Mouse (Mus musculus) limb, embryonic 11.5 days (tissue): ENCODE data around the gene Gm11634. TPM values are rescaled to one million over a fixed set of nuclear protein-coding genes. Genes with fewer than 3 reads are reported as not detected.
"Not testable (repeated sequence)": the region's sequence is repeated elsewhere in the genome, so short reads cannot be mapped to it uniquely, and the experiment has no call there.

ENCODE experiments used
- ATAC-seq: fragments of 200-750 bp; cut with Nextera tagmentation; 2 replicates; pipeline ENCODE4 v1.8.0; 2017; ENCODE audit warnings: low read depth; ENCODE audit not compliant: insufficient number of reproducible peaks, low FRiP score, low TSS enrichment
- DNase-seq: peaks from one replicate; pipeline ENCODE4 v3.0.0-alpha.2; 2015; ENCODE audit warnings: low spot score
- H3K27ac ChIP-seq: fragments of 300-500 bp; sonication (generic); replicated peaks from 2 replicates; pipeline ENCODE4 v1.5.1; 2014; ENCODE audit warnings: low read depth, mild to moderate bottlenecking, low read length
- H3K27me3 ChIP-seq: fragments of 300-500 bp; sonication (generic); 2 replicates; pipeline ENCODE4 v1.6.1; 2014; ENCODE audit warnings: mild to moderate bottlenecking, low read length, mixed read lengths; ENCODE audit not compliant: control insufficient read depth, insufficient read depth
- H3K36me3 ChIP-seq: fragments of 300-500 bp; sonication (generic); 2 replicates; pipeline ENCODE4 v1.6.1; 2014; ENCODE audit warnings: mild to moderate bottlenecking, low read length, moderate library complexity, mixed read lengths; ENCODE audit not compliant: control insufficient read depth, insufficient read depth
- H3K4me1 ChIP-seq: fragments of 300-500 bp; sonication (generic); 2 replicates; pipeline ENCODE4 v1.6.1; 2014; ENCODE audit warnings: low read length, mixed read lengths; ENCODE audit not compliant: control insufficient read depth, insufficient read depth
- H3K4me2 ChIP-seq: fragments of 300-500 bp; sonication (generic); 2 replicates; pipeline ENCODE4 v1.6.1; 2014; ENCODE audit warnings: low read depth, mild to moderate bottlenecking, moderate library complexity; ENCODE audit not compliant: severe bottlenecking
- H3K4me3 ChIP-seq: fragments of 300-500 bp; sonication (generic); 2 replicates; pipeline ENCODE4 v1.5.1; 2014; ENCODE audit warnings: low read depth, low read length
- H3K9ac ChIP-seq: fragments of 300-500 bp; sonication (generic); 2 replicates; pipeline ENCODE4 v1.6.1; 2014; ENCODE audit warnings: mild to moderate bottlenecking, low read length
- H3K9me3 ChIP-seq: fragments of 300-500 bp; sonication (generic); 2 replicates; pipeline ENCODE4 v1.6.1; 2016; ENCODE audit warnings: low read length; ENCODE audit not compliant: control insufficient read depth
- WGBS: fragments of 180-500 bp; shearing (Covaris S2); extraction: QIAGEN DNeasy Blood & Tissue Kit; methylation state at CpG from one replicate; pipeline ENCODE4 v1.1.7; 2014; 5-methylcytosine and 5-hydroxymethylcytosine counted together
- polyA plus RNA-seq: library from polyadenylated mRNA; unstranded; fragments of >200 nt; fragmentation: Nextera tagmentation; extraction: Ambion mirVana; gene quantifications from 2 replicates; pipeline ENCODE4 v1.2.1, GENCODE M21; 2014

The Gm11634 gene
- polyA plus RNA-seq, 1 experiment from 2014 or later: not detected

DNA sequence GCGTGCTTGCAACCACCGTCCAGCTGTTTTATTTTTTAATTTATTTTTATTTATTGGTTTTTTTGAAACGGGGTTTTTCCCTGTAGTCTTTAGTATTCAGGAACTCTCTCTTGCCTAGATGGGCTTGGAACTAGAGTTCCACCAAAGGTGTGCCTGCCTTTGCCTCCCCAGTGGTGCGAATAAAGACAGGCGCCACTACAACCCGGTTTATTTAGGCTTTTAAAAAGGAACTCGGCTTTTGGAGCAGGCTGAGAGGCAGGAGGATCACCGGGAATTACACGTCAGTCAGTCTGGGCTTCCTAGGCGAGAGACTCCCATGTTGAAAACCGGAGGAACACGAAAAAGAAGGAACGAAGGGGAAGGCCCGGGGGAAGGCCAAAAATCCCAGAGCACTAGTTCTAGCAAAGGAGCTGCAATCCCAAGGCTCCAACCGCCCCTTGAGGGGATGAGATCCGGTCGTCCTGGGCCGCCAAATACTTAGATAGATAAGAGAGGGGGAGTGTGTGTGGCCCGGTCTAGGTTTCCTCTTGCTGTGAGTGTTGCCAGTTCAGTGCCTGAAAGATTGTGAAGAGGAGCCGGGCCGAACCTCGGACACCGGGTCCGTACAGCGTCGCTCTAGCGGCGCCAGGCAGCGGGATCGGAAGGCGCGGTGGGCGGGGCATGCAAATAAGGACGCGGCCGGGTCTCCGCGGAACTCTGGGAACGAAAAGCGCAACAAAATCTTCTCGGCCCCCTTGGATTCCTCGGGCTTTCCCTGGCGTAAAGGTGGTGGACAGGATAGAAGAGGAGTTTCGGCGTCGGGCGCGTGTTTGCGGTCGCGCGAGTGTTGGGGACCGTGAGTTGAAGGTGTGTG is 42.0 kb upstream of the Gm11634 start:
- peak; percentile 56; the same call in 1 of the 2 replicates for ATAC-seq
- H3K4me1 ChIP-seq, H3K36me3 ChIP-seq, H3K9me3 ChIP-seq, H3K27me3 ChIP-seq: not testable (repeated sequence)
- H3K9ac ChIP-seq: peak overlapping the region; percentile 50
- WGBS: 5% methylated on average over 50 of the region's 53 CpGs
- H3K27ac ChIP-seq: peak overlapping the region; percentile 73; the same call in 1 of the 2 replicates
- peak; percentile 83 for DNase-seq
- peak overlapping the region; percentile 27 for H3K4me3 ChIP-seq
- H3K4me2 ChIP-seq: peak overlapping the region; percentile 40

DNA sequence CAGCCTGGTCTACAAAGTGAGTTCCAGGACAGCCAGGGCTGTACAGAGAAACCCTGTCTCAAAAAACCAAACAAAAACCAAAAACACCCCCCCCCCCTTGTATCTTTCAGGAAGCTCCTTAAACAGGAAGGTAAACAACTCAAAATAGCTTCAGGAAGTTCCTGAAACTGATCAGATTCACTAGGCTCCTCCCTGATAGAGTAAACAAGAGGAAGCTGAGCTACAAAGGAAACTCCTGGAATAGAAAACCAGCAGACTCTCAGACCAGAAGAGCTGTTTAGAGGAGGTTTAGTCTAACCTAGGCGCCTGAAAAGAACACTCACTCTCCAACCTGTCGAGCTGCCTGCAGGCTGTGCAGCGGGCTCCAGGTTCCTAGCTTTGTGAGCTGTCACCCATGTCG is 40.7 kb upstream of the Gm11634 start:
- no peaks in the 10 kb centered on the region for H3K4me1 ChIP-seq
- 93% methylated on average over 4 of the region's 4 CpGs for WGBS
- H3K9me3 ChIP-seq: no peaks in the 10 kb centered on the region
- DNase-seq: no peak
- H3K4me2 ChIP-seq: no peak overlapping the region
- no peak overlapping the region for H3K4me3 ChIP-seq
- no peak overlapping the region for H3K9ac ChIP-seq
- no peaks in the 10 kb centered on the region for H3K36me3 ChIP-seq
- H3K27ac ChIP-seq: no peak overlapping the region
- ATAC-seq: no peak
- no peaks in the 10 kb centered on the region for H3K27me3 ChIP-seq

- no peak overlapping the region for H3K4me2 ChIP-seq
- 77% methylated on average over 10 of the region's 10 CpGs for WGBS
- H3K36me3 ChIP-seq: no peaks in the 10 kb centered on the region
- no peak overlapping the region for H3K9ac ChIP-seq
- DNase-seq (no peak), ATAC-seq (no peak)
- no peak overlapping the region for H3K27ac ChIP-seq
- no peaks in the 10 kb centered on the region for H3K9me3 ChIP-seq
- H3K27me3 ChIP-seq: no peaks in the 10 kb centered on the region
- H3K4me1 ChIP-seq: no peaks in the 10 kb centered on the region
- no peak overlapping the region for H3K4me3 ChIP-seq
Measured at GRCm38 (mm10) chr11:101635660-101636059, 36.6 kb upstream of the Gm11634 start.

DNA sequence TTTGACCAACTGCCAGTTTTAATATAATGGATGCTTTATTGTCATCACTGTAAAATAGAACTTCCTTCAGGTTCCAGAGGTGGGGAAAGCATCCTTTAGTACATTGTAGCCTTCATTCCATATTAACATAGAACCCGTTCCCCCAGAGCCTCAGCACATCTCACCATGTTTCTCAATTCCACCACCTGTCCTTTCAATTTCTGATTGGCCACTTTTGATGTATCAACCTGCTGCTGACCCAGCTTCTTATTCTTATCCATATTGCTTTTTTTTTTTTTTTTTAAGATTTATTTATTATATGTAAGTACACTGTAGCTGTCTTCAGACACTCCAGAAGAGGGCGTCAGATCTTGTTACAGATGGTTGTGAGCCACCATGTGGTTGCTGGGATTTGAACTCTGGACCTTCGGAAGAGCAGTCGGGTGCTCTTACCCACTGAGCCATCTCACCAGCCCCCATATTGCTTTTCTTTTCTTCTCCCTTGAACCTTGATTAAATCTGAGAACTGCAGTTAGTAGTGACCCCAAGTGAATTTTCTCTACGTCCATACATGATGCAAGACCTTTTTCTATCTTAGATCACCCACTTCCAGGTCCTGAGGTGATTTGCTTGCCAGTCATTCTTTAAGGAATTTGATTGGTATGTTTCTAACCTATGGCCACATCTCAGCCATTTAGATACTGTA is 29.8 kb upstream of the Gm11634 start:
- ATAC-seq, H3K9me3 ChIP-seq, H3K9ac ChIP-seq, DNase-seq, H3K27me3 ChIP-seq, H3K36me3 ChIP-seq, H3K27ac ChIP-seq, H3K4me1 ChIP-seq: not testable (repeated sequence)
- Histone ChIP-seq H3K4me3 (peak overlapping the region; percentile 39; the same call in 1 of the 2 replicates), H3K4me2 (peak overlapping the region; percentile 67; the same call in 1 of the 2 replicates)
- WGBS: 64% methylated on average over 4 of the region's 5 CpGs

DNA sequence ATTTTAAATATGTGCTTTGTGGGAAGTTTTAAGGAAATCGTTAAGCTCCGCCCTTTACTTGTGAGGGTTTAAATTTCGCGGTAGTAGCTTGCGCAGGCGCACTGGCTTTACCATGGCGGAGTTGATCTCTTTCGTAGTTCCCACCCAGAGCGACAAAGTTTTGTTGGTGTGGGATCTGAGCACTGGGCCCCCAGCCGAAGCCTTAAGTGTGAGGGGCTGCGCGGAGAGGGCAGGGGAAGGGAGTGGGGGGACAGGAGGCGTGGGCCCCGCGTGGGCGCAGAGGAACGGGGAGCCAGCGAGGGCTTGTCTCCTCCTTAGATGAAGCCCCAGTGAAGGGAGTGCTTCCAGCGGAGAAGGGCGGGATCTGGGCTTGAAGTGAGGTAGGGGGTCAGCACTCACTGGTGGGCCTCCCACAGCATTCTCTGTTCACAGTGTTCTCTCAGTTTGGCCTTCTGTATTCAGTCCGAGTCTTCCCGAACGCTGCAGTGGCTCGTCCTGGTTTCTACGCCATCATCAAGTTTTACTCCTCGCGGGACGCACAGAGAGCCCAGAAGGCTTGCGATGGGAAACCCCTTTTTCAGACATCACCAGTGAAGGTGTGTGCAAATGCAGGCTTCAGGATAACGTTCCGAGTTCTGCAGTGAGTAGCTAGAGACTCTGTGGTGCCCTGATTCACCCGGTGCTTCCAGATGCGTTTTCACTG is 29.0 kb upstream of the Gm11634 start:
- ATAC-seq (peak; percentile 60), DNase-seq (peak; percentile 94)
- Histone ChIP-seq H3K4me3 (peak overlapping the region; percentile 39), H3K36me3 (no peaks in the 10 kb centered on the region), H3K27ac (peak overlapping the region; percentile 98), H3K4me2 (peak overlapping the region; percentile 67), H3K27me3 (no peaks in the 10 kb centered on the region), H3K4me1 (no peaks in the 10 kb centered on the region), H3K9me3 (no peaks in the 10 kb centered on the region), H3K9ac (peak overlapping the region; percentile 69)
- under 1% methylated on average over 33 of the region's 33 CpGs for WGBS

DNA sequence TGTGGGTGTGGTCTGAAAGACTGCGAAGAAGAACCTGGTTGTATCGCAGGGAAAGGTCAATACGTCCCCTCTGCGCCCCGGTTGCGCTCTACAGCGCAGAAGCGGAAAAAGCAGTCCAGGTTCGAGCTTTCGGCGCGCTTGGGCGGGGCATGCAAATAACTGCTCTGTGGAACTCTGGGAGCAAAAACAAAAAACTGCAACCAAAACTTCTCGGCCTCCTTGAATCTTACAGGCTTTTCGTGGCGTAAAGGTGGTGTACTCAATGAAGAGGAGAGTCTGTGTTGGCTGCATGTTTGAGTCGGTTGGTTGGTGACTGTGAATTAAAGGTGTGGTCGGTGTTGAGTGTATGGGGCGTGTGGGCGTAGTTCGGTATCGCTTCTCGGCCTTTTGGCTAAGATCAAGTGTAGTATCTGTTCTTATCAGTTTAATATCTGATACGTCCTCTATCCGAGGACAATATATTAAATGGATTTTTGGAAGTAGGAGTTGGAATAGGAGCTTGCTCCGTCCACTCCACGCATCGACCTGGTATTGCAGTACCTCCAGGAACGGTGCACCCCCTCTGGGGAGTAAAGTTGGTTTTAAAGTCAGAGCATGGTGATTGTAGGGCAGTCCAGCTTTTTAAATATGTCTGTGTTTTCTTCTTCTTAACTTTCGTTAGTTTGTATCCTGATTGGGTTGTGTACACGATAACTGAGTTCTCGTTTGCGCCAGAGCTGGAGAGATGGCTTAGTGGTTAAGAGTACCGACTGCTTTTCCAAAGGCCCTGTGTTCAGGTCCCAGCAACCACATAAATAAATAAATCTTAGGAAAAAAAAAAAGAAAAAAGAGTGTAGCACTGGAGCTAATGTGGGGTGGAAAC is 28.2 kb upstream of the Gm11634 start, which contains the start of gene Rdm1:
Gene Rdm1 (plus strand): TSS at position 201 of the 862 bp plus-strand sequence.
- peak within 1 kb of the TSS; percentile 99 for H3K27ac ChIP-seq
- peak; percentile 92 for DNase-seq
- H3K9ac ChIP-seq: peak within 1 kb of the TSS; percentile 69
- peak; percentile 85 for ATAC-seq
- H3K36me3 ChIP-seq: no peaks in the 10 kb centered on the region
- H3K27me3 ChIP-seq: no peaks in the 10 kb centered on the region
- no peaks in the 10 kb centered on the region for H3K4me1 ChIP-seq
- under 1% methylated on average over 32 of the region's 34 CpGs for WGBS
- H3K9me3 ChIP-seq: no peaks in the 10 kb centered on the region
- H3K4me2 ChIP-seq: peak within 1 kb of the TSS; percentile 67
- peak within 1 kb of the TSS; percentile 39 for H3K4me3 ChIP-seq

DNA sequence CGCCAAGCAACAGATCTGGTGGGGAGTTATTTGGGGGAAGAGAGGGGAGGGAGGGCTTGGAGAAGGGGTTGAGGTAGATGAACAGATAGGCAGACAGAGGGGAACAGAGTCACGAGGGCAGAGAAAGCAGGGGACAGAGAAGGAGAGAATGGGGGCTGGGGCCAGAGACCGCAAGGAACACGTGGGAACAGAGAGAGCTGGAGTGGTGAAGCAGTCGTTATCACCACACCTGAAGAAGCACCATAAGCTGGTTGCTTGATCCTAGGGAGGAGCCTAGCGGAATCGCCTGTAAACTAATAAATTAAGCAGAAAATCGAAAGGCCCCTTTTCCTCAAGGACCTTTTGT is 27.6 kb upstream of the Gm11634 start:
- ATAC-seq: peak; percentile 48; the same call in 1 of the 2 replicates

More for the DNA sequence above, 27.6 kb upstream of the Gm11634 start:
- H3K4me1 ChIP-seq: no peaks in the 10 kb centered on the region
- no peaks in the 10 kb centered on the region for H3K9me3 ChIP-seq
- WGBS: 4% methylated on average over 8 of the region's 8 CpGs
- peak overlapping the region; percentile 99; the same call in 1 of the 2 replicates for H3K27ac ChIP-seq
- H3K4me2 ChIP-seq: peak overlapping the region; percentile 58
- peak overlapping the region; percentile 66 for H3K9ac ChIP-seq
- H3K27me3 ChIP-seq: no peaks in the 10 kb centered on the region
- DNase-seq: no peak
- H3K4me3 ChIP-seq: peak overlapping the region; percentile 33
- H3K36me3 ChIP-seq: no peaks in the 10 kb centered on the region
